Comparison of ENCODE assay signal across 30 mouse cellular contexts in the genomic region with DNA sequence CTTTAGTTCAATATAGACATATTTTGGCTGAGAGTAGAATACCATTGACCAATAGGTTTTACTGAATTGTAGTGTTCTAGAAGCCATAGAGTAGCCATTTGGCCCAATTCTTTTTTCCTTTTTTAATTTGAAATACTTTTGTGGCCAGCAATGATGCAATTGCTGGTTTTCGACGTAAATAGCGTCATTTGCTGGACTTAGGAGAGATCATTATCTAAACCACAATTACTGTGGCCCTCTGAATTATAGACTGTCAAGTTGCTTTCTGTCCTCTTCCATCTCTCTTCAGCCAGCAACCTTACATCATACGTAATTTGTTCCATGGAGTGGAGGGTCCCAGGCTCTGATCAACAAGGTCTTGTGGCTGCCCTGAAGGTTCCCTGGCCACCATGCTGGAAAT.
DNase-seq lines count a peak whose midpoint lies in the region; ATAC-seq lines count a peak whose summit lies in the region.
"Had no signal": no experiment of that assay in that cellular context is flagged by ENCODE, and none has a peak within 500 bp of the region (broad histone marks: within the 10 kb centered on the region; RNA-seq: fewer than 3 reads in every experiment).

No protein-coding gene starts in this region.

- intact Hi-C loops in left cerebral cortex, postnatal 4 days (cut with DNase I) = no loop called here

- no peak overlapping the region for H3K9ac ChIP-seq in embryonic facial prominence, embryonic 14.5 days (ENCODE audit: low read depth, low read length)
- no peak overlapping the region for H3K9ac ChIP-seq in forebrain, embryonic 15.5 days (replicated peaks)
- H3K9ac ChIP-seq: embryonic facial prominence, embryonic 12.5 days; forebrain, embryonic 13.5 days; forebrain, postnatal 0 days; heart, embryonic 12.5 days; heart, embryonic 15.5 days; hindbrain, embryonic 13.5 days; intestine, embryonic 15.5 days had no signal

- 76% methylated on average over 4 of the region's 4 CpGs for WGBS in embryonic facial prominence, embryonic 14.5 days
- WGBS in embryonic facial prominence, embryonic 10.5 days = 84% methylated on average over 4 of the region's 4 CpGs
- 85% methylated on average over 4 of the region's 4 CpGs for whole genome bisulfite sequencing in forebrain, embryonic 15.5 days

- no peak for ATAC-seq in embryonic facial prominence, embryonic 14.5 days (ENCODE audit: low read depth)
- ATAC-seq in granulocyte monocyte progenitor cell, adult 5-6 weeks (replicated peaks; ENCODE audit: poor library complexity, severe bottlenecking) = peak; percentile 70
- no peak for ATAC-seq in forebrain, embryonic 15.5 days (replicated peaks)
- ATAC-seq: forebrain, embryonic 13.5 days; forebrain, postnatal 0 days; hindbrain, embryonic 16.5 days; intestine, embryonic 15.5 days; Patski had no signal

- H3K4me1 ChIP-seq in embryonic facial prominence, embryonic 14.5 days (ENCODE audit: control insufficient read depth, insufficient read depth, low read length) = no peaks in the 10 kb centered on the region
- H3K4me1 ChIP-seq in embryonic facial prominence, embryonic 10.5 days = peaks cover 26% of the 10 kb centered on the region
- no peaks in the 10 kb centered on the region for H3K4me1 ChIP-seq in forebrain, embryonic 15.5 days

- no peak overlapping the region for H3K4me2 ChIP-seq in embryonic facial prominence, embryonic 14.5 days (ENCODE audit: low read depth, low read length)
- no peak overlapping the region for H3K4me2 ChIP-seq in forebrain, embryonic 15.5 days (replicated peaks)
- H3K4me2 ChIP-seq: embryonic facial prominence, embryonic 12.5 days; forebrain, embryonic 13.5 days; heart, embryonic 12.5 days; heart, embryonic 15.5 days; hindbrain, embryonic 13.5 days; intestine, embryonic 15.5 days had no signal

- H3K4me3 ChIP-seq in embryonic facial prominence, embryonic 14.5 days (ENCODE audit: low read depth, low read length) = no peak overlapping the region
- H3K4me3 ChIP-seq in embryonic facial prominence, embryonic 10.5 days = no peak overlapping the region
- no peak overlapping the region for H3K4me3 ChIP-seq in forebrain, embryonic 15.5 days
- H3K4me3 ChIP-seq: embryonic facial prominence, embryonic 12.5 days; erythroblast, embryonic 14.5 days; forebrain, embryonic 13.5 days; gastrocnemius, adult 2 months; heart, embryonic 12.5 days; heart, embryonic 15.5 days; hindbrain, embryonic 10.5 days; hindbrain, embryonic 13.5 days; intestine, embryonic 15.5 days had no signal

- H3K36me3 ChIP-seq in embryonic facial prominence, embryonic 14.5 days (ENCODE audit: control insufficient read depth, insufficient read depth, low read length) = no peaks in the 10 kb centered on the region
- no peaks in the 10 kb centered on the region for H3K36me3 ChIP-seq in embryonic facial prominence, embryonic 10.5 days (replicated peaks)
- H3K36me3 ChIP-seq in forebrain, embryonic 15.5 days = no peaks in the 10 kb centered on the region
- H3K36me3 ChIP-seq: embryonic facial prominence, embryonic 12.5 days; heart, embryonic 12.5 days; heart, embryonic 15.5 days; hindbrain, embryonic 10.5 days; hindbrain, embryonic 13.5 days; intestine, embryonic 15.5 days had no signal

- H3K27me3 ChIP-seq in embryonic facial prominence, embryonic 14.5 days (replicated peaks; ENCODE audit: control insufficient read depth, insufficient read depth, low read length) = no peaks in the 10 kb centered on the region
- H3K27me3 ChIP-seq in embryonic facial prominence, embryonic 10.5 days (replicated peaks; ENCODE audit: low read depth, poor library complexity, severe bottlenecking) = no peaks in the 10 kb centered on the region
- H3K27me3 ChIP-seq in forebrain, embryonic 15.5 days = no peaks in the 10 kb centered on the region
- H3K27me3 ChIP-seq: embryonic facial prominence, embryonic 12.5 days; forebrain, embryonic 13.5 days; heart, embryonic 12.5 days; heart, embryonic 15.5 days; hindbrain, embryonic 13.5 days; intestine, embryonic 15.5 days; Patski had no signal

- H3K9me3 ChIP-seq in embryonic facial prominence, embryonic 14.5 days (ENCODE audit: control insufficient read depth, low read length) = no peaks in the 10 kb centered on the region
- no peaks in the 10 kb centered on the region for H3K9me3 ChIP-seq in embryonic facial prominence, embryonic 10.5 days
- no peaks in the 10 kb centered on the region for H3K9me3 ChIP-seq in forebrain, embryonic 15.5 days
- H3K9me3 ChIP-seq: embryonic facial prominence, embryonic 12.5 days; forebrain, embryonic 13.5 days; heart, embryonic 15.5 days; hindbrain, embryonic 10.5 days; hindbrain, embryonic 13.5 days; intestine, embryonic 15.5 days had no signal

- DNase-seq in embryonic facial prominence, embryonic 14.5 days (ENCODE audit: low spot score) = peak; percentile 29
- DNase-seq in embryonic facial prominence, embryonic 10.5 days (ENCODE audit: low spot score) = no peak
- peak; percentile 46 for DNase-seq in MN1 (ENCODE audit: low spot score)
- DNase-seq in embryo, embryonic 10 days (ENCODE audit: low spot score) = no peak
- no peak for DNase-seq in left cerebral cortex, postnatal 4 days
- DNase-seq in cerebellum, adult 18-20 months = no peak
- DNase-seq: adrenal gland, postnatal 10 days; adrenal gland, postnatal 36 days; cerebellum, adult 2 months; cerebellum, adult 9-11 months; cerebellum, postnatal 25 days; forebrain, postnatal 0 days; gastrocnemius, adult 2 months; gastrocnemius, postnatal 14 days; heart, adult 18-20 months; heart, postnatal 10 days; heart, postnatal 36 days; kidney, adult 11 months had no signal

- H3K27ac ChIP-seq in embryonic facial prominence, embryonic 14.5 days (replicated peaks; ENCODE audit: low read depth, low read length) = no peak overlapping the region
- no peak overlapping the region for H3K27ac ChIP-seq in embryonic facial prominence, embryonic 10.5 days (replicated peaks)
- no peak overlapping the region for H3K27ac ChIP-seq in forebrain, embryonic 15.5 days (replicated peaks)
- H3K27ac ChIP-seq: embryonic facial prominence, embryonic 12.5 days; forebrain, embryonic 13.5 days; gastrocnemius, adult 2 months; heart, embryonic 15.5 days; hindbrain, embryonic 10.5 days; hindbrain, embryonic 13.5 days; intestine, embryonic 15.5 days had no signal

Comparison
In these comparisons a context has a peak if more than half of its experiments do, and no peak if none do; other contexts are left out.
1. DNase-seq: peak in embryonic facial prominence, embryonic 14.5 days (single experiment) and MN1 (single experiment); none in embryonic facial prominence, embryonic 10.5 days (single experiment), embryo, embryonic 10 days (single experiment), left cerebral cortex, postnatal 4 days (single experiment) and cerebellum, adult 18-20 months (0 of 2).